Mouse (Mus musculus): ENCODE data around the gene Map3k21.

The Map3k21 gene

DNA sequence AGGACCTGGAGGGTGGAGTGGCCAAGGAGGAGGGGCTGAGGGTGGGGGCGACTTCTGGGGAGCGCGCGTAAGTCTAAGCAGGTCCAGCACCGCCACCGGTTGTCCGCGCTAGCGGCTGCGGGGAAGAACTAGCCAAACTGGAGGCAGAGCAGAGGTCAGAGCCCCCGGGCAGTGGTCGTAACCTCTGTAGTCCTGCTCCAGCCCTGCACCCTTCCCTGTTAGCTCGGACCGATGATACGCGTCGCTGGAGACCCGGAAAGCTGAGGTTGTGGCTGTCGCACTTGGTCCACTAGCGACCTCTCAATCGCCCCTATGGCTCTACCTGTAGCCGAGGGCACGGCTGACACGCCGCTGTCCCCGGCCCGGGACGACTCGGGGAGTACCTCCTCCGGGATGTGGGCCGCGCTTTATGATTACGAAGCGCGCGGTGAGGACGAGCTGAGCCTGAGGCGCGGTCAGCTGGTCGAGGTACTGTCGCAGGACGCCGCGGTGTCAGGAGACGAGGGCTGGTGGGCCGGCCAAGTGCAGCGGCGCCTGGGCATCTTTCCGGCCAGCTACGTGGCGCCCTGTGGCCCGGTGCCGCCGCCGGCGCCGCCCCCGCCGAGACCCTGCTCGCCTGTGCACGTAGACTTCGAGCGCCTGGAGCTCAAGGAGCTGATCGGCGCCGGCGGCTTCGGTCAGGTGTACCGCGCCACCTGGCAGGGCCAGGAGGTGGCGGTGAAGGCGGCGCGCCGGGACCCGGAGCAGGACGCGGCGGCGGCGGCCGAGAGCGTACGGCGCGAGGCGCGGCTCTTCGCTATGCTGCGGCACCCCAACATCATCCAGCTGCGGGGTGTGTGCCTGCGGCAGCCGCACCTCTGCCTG, at the start of gene Map3k21:
Gene Map3k21 (plus strand): TSS at position 86 of the 864 bp plus-strand sequence.
- DNase-seq (ENCODE audit: low read depth, low spot score): no peak

DNA sequence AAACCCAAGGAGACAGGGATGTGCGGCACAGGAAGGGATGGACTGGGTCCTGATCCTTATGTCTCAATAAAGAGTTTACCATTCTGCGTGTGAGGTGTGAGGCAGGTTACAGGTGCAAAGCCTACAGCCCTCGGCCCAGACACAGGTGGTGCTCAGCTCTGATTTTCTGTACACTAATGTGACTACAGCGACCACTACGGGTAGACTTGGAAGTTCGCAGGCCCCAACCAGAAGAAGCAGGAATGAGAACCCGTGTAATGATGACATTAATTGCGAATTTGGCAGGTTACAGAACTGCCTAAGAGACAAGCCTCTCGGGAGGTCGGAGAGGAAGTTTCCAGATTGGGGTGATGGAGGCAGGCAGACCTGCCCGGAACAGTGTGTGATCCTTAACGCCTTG, 44.1 kb upstream of the Map3k21 start:
- no peak for DNase-seq (ENCODE audit: low read depth, low spot score)

DNA sequence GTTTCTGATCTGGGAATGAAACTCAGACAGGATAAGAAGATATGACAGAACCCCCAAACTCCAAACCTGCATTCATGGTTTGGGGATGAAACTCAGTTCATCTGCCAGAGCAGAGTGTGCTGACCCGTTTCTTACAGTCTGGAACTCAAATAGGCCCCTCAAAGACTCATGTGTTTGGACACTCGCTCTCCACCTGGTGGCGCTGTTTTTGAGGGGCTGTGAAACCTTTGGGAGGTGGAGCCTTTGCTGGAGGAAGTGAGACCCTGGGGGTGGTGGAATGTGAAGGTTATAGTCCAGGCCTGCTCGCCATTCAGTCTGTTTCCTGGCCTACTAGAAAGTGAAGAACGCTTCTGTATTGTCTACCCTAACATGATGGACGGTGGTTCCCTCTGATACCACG, 41.7 kb upstream of the Map3k21 start:
- peak; percentile 40 for DNase-seq (ENCODE audit: low read depth, low spot score)

DNA sequence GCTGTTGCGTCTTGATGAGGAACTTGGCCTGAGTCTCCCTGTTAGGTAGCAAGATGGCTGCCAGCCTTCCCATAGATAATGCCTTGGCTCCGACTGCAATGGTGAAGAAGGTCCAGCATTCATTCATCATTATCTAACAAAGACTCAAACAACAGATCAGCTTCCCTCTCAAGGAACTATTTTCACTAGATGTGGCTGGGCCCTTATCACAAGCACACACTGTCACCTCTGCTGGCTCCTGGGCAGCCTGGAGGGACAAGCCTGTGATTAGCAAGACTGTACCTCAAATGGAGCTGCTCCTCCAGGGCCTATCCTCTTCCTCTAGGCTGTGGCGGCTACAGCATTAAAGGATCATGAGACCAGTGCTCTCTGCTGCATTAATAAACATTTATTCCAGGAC, 40.5 kb upstream of the Map3k21 start:
- no peak for DNase-seq (ENCODE audit: low read depth, low spot score)

DNA sequence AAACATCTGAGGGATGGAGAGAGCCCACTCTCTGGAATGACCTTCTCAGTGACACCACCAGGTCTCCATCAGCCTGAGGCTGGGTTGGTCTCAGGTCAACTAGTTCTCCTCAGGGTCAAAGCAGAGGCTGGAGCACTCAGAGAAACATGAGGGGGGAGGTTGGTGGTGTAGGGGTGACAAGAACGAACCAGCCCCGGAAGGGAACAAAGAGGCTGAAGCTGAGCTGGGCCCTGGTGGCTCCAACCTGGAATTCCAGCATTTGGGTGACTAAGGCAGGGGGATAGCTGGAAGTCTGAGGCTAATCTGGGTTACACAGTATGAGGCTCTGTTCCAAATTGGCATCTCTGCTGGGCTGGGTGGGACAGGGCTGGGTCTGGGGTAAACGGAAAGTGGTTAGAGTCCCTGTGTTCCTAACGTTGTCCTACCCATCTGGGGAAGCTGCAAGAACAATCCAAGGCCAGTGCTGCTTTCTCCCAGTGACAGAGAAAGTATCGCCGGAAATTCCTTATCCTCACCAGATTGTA, 40.0 kb upstream of the Map3k21 start:
- DNase-seq (ENCODE audit: low read depth, low spot score): no peak

DNA sequence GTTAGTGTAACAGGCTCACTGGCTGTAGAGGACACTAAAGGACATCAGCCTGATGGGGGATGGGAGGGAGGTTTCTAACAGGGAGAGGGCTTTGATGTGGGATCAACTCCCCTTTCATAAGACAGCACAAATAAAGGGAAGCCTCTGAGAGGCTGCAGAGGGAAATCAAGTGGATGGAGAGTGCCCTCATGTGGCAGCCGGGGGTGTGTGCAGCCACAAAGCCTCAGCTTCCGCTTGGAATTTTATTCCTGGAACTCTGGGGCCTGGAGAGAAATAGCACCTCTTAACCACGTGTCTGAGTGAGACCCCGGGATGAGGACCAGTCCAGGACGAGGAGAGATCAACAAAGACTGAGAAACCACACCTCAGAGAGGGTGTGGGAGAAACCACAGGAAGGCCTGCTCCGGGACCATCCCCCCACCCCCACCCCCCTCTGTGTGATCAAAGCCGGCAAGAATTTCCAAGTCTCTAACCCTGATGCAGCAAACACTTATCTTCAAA, 39.4 kb upstream of the Map3k21 start:
- DNase-seq (ENCODE audit: low read depth, low spot score): peak; percentile 49

DNA sequence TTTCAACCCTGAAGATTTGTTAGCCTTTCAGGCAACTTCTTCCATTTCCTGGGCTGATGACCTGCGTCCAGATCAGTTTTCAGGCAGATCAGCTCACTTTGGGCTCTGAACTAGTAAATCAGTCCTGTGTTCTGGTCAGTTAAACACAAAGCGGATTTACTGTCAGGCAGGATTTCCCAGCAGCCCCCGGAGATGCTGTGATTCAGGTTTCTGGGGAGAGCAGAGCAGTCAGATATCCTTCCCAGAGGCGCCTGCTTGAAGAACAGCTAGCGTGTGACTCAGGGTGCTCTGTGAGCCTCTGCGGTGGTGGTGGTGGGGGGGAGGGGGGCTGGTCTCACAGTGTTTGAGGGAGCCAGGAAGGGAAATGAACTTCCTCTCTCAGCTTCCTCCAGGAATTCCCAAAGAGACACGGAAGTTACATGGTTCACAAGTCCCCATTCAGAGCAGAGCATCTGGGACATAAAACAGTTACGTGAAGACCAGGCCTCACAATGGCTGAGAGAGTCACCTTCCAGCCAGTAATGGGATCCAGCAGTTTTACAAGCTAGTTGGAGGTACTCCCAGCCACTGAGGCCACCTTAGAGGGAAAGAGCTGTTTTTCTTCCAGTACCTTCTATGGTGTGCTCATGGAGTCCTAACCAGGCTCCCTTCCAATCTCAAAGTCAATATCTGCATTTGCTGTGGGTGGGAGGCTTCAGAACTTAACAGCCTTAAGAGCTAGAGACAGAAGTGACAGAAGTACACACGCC, 37.6 kb upstream of the Map3k21 start:
- no peak for DNase-seq (ENCODE audit: low read depth, low spot score)

DNA sequence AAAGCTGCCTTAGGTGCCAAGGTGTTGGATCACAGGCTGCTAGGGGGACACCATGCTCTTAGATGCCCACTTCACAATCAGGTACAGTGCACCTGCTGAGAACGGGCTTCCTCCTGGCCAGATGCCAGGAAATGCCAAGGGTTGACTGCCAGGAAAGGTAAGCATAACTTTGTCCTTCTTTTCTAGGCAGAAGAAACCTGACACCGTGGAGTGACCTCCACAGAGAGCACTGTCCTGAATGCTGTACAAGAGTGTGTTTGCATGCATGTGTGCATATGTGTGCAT, 37.1 kb upstream of the Map3k21 start:
- DNase-seq (ENCODE audit: low read depth, low spot score): no peak

DNA sequence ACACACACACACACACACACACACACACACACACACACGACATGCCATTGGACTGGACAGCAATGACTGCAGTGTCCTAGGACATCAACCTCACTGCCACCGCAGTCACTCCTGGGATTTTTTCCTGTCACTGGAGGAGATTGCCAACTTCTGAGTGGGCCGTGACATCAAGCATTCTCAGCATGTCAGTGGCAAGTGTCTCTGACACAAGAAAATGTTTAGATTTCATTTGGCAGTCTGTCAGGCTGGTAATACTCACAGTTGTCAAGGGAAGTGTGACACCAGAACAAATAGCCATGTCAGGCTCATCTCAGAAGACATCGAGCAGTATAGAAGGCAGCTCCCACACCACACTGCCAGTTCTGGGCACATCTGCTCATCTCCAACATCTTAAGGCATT, 29.8 kb upstream of the Map3k21 start:
- DNase-seq (ENCODE audit: low read depth, low spot score): no peak

DNA sequence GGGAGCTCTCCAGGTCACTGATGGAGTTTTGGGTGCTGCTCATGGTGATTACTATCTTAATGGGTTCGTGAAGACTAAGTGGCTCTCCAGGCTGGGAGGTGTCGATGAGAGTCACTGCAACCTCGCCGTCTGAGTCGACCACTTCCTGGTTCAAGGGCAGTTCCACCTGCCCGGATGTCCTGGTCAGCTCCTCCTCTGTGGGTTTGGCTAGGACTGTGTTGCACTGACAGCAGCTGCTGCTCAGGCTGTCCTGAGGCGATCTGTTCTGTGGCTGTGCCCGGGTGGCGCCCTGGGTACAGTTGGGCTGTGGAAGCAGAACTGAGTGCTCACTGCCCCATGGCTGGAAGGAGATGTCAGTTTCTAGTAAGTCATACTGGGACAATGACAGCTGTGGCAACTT, 22.7 kb upstream of the Map3k21 start:
- no peak for DNase-seq (ENCODE audit: low read depth, low spot score)

DNA sequence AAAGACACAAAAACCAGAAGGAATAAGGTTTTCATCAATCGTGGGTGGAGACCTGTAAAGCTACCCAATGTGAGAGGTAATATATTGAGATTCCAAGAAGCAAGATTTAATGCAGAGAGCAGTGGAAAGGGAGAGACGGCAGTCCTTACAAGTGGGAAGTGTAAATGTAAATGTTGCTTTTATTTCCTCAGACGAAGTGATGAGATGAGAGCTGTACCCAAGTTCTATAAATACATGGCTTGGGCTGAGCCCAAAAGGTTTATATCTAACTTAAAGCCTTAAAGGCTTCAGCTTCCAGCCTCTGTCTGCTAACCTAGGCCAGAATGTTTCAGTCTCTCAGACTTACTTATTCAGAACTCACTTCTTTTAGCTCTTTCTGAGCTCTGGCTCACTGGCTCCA, 20.3 kb upstream of the Map3k21 start:
- DNase-seq (ENCODE audit: low read depth, low spot score): no peak

DNA sequence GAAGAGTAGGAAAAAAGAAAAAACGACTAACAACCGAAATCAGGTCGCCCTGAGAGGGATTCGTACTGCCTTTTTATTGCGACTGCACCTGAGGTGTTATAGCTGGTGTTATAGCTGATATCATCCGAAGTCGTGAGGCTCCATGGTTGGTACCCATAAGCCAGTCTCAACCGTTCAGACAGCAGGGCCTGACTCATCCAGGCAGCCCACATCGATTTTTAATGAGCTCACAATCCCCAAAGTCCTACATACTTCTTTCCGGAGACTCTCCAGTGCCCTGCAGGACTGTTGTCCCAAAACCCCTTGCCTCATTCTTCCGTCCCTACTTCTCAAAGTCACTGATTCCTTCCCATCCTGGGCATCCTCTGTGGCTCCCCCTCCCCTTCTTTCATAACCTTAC, 12.9 kb upstream of the Map3k21 start:
- DNase-seq (ENCODE audit: low read depth, low spot score): no peak

DNA sequence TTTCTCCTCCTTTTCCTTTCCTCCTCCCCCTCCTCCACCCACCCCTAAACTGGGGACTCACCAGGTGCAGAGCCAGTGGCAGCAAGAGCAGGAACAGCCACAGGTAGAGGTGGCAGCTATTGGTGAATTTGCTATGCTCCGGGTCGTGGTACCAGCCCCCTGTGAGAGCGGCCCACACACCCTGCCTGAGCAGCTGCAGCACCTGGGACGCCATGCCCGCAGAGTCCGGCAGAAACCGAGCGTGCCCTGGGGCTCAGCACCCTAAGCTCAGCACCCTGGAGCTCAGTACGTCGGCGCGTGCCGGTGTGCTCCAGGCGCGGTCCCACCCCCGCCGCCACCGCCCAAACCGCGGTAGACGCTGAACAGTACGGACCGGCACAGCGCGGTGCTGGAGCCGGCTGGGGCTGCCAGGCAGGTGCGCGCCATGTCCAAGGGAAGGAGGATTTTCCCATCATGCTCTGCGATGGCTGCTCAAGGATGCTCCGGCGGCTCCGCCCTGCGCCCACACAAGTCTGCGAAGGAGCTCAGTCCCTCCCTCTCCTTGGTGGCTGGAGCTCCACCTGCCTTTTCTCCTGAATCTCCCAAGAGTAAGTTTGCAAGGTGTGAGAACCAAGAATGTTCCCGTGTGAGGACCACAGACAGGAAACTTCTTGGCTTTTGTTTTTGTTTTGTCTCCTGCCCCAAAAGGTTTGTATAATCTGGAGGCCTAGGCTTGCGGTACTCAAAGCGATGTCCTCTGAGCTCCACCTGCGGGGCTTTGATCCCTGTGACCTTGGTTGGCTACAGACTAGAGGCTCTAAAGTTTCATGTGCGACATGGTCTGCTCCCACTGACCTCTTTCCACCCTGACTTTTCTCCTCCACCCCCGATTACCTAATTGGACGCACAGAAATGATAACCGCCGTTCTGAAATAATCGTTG, 12.1 kb upstream of the Map3k21 start, which contains the start of gene Pcnx2:
Gene Pcnx2 (minus strand): TSS at position 450 of the 921 bp plus-strand sequence.
- DNase-seq (ENCODE audit: low read depth, low spot score): no peak

DNA sequence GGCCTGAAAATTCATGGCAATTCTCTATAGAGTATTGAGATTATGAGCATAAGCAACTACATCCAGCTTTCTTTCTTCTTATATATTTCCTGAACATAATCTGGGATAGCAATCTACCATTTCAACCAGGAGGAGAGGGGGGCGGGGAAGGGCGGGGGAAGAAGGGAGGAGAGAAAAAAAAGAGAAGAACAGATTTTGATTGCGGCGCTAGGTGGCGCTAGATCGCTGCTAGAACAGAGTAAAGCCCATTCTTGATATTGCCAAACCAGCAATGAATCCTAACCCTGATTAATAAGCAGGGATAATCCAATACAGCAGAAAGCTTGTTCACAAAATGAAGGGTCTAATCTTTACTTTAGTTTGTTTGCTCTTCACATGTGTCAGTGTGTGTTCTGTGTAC, 11.4 kb upstream of the Map3k21 start:
- DNase-seq (ENCODE audit: low read depth, low spot score): no peak

DNA sequence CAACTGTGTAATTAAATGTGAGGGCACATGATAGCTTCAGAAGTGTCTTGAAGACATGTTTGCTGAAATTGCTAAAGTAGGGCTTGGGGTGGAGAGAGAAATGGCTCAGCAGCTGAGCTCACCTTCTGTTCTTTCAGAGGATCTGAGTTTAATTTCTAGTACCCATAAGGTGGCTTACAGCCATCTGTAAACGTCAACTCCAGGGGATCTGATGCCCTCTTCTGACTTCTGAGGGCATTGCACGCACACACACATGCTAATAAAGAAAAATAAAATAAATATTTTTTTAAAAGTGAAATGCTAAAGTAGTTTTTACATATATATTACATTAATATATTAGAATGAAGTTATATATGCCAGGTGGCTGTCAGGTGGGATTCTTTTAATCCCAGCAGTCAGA, 9.1 kb upstream of the Map3k21 start:
- no peak for DNase-seq (ENCODE audit: low read depth, low spot score)

DNA sequence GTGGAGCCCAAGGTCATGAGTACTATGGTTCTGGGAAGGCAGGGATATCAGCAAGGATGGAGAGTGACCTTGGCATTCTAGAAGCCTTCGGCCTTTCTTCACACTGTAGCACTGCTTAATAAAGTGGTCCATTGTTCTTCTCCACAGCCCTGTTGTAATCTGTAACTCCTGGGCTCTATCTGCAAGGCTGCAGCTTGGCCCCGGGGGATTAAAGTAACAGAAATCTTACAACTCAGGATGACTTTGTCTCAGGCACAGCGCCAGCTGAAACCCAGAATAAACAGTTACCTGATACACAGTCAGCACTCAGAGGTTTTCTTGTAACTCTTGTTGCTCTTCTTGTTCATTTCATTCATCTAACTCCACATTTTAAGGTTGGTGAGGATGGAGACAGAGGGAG, 7.7 kb upstream of the Map3k21 start:
- DNase-seq (ENCODE audit: low read depth, low spot score): no peak

DNA sequence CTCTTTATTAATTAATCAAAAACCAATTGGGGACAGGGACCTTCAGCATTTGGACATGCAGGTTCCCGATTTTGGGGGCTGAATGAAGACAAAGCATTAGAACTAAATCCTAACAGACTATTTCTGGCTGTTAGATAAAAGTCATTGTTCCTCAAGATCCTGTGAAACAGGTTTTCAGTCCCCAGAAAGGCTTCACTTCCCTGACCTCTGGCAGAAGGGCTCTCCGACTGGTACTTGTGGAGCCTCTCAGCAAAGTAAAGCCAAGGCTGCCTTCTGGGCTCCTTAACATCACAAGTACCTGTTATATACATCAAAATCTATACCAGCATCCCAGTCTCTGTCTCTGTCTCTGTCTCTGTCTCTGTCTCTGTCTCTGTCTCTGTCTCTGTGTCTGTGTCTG, 4.9 kb upstream of the Map3k21 start:
- DNase-seq (ENCODE audit: low read depth, low spot score): no peak

DNA sequence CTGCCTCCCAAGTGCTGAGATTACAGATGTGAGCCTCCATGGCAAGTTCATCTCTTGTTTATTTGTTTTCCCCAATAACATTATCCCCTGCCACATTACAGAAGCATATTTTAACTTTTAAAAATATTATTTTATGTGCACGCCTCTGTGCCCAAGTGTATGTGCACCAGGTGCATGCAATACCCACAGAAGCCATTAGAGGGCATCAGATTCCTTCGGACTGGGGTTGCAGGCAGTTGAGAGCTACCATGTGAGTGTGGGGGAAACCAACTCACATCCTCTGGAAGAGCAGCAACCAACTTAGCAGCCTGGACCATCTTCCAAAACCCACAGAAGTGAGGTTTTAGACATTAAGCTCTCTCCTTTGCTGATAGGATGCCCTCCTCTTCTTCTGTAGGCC, 2.9 kb upstream of the Map3k21 start:
- DNase-seq (ENCODE audit: low read depth, low spot score): no peak

DNA sequence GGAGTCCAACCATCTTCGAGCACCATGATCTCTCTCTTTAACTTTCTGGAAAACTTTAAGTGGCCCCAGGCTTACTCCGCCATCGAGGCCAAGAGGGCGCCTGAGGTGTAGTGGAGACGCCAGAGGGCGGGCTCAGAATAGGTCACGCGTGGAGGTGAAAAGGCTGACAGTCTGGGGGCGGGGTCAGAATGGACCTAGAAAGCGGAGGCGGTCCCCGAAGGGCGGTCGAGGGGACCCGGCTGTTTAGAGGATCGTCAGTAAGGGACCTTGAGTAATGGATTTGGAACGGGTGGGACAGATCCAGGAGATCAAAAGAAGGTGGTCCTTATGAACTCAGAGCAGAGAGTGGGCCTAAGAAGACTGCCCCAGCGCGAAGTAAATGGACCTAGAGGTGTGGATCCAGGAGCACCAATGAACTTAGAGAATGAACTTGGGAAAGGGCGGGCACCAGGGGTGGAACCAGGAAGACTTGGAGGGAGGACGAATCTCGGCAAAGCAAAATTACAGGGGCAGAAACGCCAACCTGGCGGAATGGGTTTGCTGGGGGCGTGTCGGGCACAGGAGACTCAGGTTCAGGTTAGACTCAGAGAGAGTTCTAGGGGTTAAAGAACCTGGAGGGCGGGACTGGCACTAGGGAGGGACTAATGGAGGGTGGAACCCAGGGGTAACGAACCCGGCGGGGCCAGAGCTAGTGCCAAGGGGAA, 437 bp upstream of the Map3k21 start:
- DNase-seq (ENCODE audit: low read depth, low spot score): no peak

DNA sequence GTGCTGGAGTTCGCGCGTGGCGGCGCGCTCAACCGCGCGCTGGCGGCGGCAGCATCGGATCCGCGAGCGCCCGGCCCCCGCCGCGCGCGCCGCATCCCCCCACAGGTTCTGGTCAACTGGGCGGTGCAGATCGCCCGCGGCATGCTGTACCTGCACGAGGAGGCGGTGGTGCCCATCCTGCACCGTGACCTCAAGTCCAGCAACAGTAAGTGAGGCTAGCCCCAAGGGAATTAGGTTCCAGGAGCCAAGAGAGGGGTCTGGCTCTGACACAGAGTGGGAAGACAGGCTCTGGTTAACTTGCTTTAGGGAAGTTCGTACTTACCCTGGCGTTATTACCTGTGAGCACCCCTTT, 955 bp downstream of the Map3k21 start:
- no peak for DNase-seq (ENCODE audit: low read depth, low spot score)

DNA sequence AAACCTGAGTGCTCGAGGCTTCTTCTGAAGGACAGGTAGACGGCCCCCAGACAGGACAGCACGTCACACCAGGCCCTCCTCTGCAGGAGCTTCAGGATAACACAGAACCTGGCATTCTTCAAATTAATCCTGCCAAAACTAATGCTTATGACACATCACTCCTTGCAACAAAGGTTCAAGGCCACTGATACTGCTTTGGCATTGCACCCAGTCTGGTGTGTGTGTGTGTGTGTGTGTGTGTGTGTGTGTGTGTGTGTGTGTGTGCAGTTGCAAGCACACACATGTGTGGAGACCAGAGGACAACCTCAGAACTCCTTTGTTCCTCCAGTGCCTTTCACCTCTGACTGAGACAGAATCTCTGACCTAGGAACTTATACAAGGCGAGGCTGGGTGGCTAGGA, 3.0 kb downstream of the Map3k21 start:
- DNase-seq (ENCODE audit: low read depth, low spot score): no peak
